Mouse (Mus musculus) retina, postnatal 1 day (tissue): ENCODE measurements around the gene Edem2.
"Not testable (repeated sequence)": the region's sequence is repeated elsewhere in the genome, so short reads cannot be mapped to it uniquely, and the experiment has no call there.

Experiments
- DNase-seq: peaks from one replicate; pipeline ENCODE4 v3.0.0-alpha.2; 2012

Edem2 gene

DNA sequence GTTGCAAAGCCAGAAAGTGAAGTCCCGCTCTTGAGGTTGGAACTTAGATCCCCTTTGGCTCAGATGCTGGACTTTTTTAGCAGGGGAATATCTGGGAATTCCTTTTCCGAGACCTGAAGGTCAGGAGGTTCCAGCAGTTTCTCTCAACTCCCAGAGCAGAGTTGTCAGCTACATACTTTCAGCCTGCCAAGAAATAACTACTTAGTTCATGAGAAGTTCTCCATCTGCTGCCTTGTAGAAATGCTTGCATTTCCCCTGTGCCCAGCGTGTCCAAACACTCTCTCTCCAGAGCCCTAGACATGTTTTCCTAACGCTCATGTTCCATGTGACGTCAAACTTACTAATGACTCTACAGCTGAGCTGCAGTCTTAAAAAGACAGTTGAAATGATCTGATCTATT lies 5.8 kb upstream of the Edem2 start:
- DNase-seq, result no peak

DNA sequence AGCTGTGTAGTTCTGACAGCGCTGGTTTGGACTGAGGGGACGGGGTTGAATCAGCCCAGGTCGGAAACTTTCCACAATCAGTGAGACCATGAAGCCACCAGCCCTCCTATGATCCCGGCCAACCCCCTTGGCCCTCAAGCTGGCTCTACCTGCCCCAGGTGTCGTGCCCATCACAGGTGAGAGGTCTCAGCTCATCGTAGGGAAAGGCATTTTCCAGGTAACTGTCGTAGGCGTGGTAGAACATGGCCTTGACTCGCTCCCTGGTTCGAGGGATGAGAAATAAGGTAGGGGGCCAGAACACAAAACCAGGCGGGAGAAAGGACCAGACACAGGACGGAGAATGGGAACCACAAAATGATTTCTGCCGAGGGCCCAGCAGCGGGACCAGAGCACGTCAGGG lies 533 bp downstream of the Edem2 start:
- no peak for DNase-seq

DNA sequence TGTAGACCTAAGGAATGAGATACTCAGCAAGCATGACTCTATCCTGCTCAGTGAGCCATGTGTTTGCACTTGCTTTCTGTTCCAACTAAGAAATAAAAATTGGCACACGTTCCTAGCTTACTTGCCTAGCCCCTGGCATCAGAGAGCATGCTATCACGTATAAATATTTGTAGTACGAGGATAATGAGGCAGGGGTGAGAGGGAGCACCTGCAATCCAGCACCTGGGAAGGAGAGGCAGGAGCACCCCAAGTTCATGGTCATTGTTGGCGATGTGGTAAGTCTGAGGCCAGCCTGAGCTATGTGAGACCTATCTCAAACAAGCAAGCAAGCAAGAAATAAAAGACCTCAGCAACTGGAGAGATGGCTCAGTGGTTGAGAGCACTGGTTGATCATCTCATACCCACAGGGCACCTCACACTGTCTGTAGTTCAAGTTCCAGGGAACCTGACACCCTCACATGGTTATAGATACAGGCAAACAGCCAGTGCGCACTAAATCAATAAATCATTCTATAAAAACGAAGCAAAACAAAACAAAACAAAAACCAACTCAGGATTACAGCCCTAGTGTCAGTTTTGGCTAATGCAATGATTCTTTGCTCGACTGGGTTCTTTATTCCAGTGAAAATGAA lies 1.4 kb downstream of the Edem2 start:
- no peak for DNase-seq

DNA sequence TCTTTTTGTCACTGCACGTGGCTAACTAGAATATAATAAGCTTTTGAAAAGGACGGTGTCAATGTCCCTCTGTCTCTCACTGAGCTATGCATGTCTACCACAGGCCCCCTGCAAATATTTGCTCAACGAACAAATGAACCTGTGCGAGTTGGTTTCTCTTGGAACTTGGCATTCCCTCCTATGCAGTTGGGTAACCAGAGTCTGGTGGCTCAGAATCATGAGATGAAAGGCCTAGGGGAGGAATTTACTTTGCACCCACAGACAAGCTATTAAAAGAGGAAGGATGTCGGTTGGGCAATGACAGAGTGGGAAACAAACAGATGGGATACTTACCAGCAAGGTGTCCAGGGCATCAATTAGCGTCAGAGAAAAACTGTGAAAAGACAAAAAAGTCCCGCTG lies 3.0 kb downstream of the Edem2 start:
- DNase-seq, result no peak

DNA sequence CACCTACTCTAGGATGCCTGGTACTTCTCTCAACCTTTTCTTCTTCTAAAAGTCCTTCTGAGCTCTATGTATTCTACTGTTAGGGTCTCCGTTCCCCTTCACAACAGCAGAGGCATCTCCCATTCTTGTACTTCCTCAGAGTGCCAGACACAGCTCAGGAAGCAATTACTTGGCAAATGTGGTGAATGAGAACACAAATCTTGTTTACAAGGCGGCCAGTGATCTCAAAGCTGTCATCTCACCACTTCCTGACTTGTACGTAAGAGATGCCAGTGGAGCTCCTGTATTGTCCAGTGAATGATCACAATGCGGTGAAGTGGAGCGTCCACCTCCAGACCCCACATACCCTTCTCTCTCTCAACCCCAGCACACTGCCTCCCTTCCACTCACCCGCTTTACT lies 4.7 kb downstream of the Edem2 start:
- DNase-seq, result no peak

DNA sequence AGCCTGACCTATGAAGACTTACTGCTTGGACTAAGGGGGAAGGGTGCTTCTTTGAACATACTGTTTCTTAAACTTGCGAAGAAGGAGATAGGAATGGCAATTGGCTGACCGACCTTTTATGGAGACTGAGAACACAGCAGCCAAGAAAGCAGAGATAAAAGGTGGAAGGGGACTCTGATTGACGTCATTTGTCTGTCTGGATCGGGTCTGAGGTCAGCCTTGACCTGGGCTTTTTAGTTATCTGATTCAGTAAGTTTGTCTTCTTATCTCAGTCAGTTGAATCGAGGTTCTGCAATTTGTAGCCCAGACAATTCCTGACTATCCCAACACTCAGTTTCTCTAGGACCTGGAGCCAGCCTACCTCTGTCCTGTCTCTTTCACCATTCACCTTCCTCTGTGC lies 5.2 kb downstream of the Edem2 start:
- no peak for DNase-seq

DNA sequence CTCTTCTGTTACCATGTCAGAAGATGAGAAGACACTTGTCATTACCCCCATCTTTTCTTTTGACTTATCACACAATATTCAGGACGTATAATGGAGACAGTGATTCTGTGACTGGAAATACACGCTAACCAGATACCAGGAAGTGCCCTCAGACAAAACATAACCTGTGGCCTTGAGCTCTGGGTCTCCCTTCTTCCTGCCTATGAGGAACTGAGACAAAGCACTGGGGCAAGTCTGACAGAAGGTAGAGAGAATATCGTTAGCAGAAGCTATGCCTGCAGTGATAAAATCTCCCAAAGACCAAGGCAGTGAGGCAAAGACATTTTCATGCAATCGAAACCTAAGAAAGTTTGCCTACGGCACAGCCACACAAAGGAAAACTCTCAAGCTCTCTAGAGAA lies 8.7 kb downstream of the Edem2 start:
- DNase-seq, result no peak

DNA sequence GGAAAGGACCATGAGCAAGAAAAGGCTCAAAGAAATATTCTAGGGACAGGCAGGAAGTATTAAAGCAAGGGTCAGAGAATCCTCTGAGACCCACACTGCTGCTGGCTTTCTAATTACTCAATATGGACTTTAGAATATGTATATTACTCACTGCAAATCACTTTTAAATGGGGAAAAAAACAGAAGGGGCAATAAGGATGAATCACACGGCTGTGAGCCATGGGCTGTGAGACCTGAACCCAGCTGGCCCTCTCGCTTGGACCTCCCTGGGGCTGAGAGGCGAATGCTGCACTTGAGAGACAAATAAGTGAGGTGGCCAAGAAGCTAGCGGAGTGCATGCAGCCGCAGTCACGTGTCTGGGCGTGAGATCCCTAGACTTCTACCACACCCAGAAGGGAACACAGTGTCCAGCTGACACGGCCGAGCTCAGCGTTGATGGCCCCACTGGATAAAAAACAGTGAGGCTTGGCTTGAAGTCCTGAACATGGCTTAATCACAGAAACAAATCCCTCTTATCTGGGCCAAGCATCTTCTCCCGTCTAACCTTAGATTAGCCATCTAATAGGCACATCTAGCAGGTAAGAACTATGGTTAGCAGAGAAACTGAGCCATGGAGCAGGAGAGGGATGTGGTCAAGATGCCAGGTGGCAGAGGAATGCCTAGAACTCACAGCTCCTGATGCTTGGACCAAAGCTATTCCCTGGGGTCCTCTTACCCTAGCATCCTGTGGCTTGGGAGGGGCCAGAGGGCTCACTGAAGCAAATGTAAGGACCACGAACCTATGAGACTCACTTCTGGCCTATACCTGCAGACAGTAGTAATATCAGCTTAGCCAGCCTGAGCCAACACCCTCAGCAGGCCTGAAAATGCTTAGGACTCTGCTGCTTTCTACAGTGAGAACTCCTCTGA lies 11.9 kb downstream of the Edem2 start:
- no peak for DNase-seq

DNA sequence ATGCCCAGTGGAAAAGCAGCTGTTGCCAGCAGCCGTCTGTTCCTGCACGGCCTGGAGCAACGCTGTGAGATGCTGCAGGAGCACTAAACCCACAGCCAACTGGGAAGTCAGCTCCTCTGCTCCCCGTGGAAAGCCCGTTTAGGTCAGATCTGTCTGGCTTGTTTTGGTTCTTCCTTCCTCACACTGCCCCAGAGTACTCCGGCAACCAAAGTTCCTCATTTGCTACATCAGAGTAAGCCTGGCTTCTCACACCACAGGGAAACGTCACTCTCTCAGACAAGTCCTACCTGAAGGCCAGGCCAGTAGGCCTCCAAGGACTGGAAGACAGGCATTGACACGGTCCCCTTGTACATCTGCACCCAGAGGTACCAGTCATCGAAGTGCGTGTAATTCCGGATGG lies 18.7 kb downstream of the Edem2 start:
- DNase-seq, result no peak

DNA sequence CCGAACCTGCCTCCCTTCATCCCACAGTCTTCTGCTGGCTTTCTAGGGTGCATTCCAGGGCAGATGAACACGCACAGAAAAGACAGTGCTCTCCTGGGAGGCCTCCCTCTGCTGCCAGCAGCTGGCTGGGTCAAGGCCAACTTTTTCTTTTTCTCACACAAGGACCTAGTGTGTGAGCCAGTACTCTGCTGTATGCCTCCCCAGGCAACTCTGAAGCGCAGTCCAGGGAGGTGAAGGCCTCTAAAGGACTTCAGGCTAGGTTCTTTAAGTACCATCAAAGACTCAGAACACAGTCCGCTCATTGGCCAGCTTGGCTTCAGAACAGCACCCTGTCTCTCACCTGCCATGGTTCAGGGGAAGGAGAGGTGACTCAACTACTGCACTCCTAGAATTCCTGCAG lies 22.0 kb downstream of the Edem2 start:
- DNase-seq, result no peak

DNA sequence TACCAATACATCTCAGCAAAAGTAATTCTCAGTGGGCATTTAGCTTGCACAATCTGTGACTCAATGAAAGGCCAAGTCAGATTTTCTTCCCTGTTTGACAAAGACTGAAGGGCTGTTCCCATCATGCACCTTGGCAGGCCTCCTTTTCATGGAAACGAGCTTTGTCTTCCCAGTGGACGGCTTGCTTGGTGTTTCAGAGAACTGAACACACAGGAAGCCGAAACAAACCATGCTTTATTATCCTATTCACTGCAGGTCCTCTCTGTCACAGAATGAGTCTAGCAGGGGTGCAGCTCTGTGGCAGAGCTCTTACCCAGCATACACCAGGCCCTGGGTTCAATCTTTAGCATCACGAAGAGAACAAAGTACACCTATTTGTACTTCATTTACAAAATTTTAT lies 25.6 kb downstream of the Edem2 start:
- peak; percentile 23 for DNase-seq

DNA sequence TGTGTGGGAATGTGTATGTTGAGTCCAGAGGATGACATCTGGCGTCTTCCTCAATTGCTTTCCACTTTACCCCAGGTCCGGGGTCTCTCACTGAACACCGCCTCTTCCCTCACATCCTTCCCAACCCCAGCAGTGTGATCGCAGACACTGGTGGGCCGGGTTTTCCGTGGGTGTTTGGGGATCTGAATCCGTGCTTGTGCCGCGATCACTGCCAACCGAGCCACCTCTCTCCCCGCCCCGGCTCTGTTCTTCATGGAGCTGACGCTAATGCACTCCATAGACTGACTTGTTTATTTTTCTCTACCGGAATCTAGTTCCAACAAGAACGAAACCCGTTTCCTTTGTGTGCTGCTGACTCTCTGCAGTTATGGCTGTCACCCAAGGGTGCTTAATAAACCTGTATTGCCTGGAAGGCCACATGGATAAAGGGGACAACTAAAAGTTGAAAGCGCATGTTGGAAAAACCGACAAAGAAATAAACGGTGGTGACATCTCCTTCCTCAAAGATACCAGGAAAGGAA lies 27.8 kb downstream of the Edem2 start:
- no peak for DNase-seq

DNA sequence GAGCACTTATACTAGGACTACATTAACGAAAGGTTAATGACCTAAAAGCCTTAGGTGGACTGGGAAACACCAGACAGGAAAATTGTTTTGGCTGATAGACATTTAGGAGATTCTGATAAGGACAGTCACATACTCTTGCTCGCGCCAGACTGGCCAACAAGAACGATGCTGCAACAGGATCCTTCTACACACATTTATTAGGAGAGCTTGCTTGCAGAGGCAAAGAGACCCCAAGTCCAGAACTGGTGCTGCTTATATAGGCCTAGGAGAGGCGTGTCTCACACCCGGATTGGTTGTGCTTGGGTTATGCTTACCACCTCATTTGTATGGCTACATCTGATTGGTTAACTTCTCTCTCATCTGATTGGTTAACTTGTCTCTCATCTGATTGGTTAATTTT lies 30.8 kb downstream of the Edem2 start:
- DNase-seq, result not testable (repeated sequence)

DNA sequence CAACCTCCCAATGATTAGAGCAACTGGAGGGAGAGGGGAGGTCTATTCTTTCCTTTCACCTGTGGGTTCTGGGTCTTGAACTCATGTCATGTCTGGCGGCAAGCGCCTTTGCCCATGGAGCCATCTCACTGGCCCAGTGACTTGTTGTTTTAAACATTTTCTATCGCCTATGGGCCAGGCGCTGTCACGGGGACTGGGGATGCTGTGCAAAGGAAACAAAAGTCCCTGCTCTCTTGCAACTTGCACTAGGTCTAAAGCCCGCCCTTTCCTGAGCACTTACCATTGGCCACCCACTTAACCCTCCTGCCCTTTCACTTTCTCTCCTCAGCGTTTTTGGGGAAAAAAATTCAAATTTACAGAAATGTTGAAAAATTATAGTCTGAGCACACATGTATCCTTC lies 32.4 kb downstream of the Edem2 start:
- no peak for DNase-seq

DNA sequence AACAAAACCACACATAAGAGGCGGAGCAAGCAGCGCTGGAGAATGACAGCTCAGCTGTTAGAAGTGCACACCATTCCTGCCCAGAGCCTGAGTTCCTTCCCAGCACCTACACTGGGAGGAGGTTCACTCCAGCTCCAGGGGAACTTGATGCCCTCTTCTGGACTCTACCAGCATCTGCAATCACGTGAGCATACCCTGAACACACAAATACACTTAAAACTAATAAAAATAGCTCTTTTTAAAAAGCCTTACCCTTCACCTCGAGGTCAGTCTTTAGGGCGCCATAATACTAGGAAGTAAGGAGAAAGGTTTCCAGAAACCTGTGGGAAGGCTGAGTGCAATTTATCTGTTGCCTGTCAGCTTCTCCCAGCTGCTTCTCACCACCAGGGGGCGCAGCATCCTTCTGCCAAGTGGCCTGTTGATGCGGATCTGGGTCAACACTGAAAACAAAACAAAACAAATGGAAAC lies 33.1 kb downstream of the Edem2 start:
- DNase-seq, result peak; percentile 89

DNA sequence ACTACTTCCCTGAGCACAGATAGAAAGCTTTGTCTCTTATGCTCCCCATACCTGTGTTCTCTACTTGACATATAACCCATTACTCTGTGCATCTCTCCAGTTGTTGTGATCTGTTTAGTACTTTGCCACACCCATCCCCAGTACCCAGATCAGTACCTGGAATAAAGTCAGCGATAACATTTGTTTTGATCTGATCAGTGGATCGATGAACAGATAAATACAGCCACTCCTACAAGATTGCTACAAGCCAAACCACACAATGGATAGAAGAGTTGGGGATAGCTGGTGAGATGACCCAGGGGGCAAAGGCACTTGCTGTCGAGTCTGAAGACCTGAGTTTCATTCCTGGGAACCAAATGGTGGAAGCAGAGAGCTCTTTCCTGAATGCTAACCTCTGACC lies 34.0 kb downstream of the Edem2 start:
- DNase-seq, result no peak

DNA sequence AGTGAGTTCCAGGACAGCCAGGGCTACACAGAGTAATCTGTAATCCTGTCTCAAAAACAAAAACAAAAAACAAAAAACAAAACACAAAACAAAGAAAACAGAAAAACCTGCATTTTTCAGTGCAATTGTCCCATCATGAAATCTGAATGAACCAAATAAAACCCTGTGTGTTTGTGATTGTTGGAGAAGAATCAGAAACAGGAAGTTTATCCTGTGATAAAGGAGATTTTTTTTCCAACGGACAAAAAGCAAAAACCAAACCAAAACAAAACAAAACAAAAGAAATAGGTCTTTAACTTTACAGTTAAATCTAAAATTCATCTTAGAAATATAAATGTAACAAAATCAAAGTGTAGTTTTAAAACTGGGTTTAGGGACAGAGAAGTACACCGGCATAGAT lies 34.7 kb downstream of the Edem2 start:
- DNase-seq, result no peak

DNA sequence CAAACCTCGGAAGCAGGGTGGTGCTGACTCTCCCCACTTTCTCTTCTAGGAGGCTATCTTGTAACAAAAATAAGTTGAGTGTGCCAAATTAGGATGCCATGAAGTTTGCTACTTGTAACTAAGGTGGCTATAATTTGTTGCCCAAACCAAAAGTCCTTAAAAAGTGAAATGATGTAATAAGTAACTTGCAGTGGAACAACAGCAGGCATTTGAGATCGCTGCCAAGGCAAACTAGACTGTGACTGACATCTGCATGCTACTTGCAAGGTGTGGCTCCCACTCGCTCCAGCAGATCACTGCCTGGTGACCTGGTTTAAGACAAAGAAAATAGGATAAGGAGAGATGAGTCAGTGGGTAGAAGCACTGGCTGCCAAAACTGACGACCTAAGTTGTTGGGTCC lies 36.1 kb downstream of the Edem2 start:
- no peak for DNase-seq

DNA sequence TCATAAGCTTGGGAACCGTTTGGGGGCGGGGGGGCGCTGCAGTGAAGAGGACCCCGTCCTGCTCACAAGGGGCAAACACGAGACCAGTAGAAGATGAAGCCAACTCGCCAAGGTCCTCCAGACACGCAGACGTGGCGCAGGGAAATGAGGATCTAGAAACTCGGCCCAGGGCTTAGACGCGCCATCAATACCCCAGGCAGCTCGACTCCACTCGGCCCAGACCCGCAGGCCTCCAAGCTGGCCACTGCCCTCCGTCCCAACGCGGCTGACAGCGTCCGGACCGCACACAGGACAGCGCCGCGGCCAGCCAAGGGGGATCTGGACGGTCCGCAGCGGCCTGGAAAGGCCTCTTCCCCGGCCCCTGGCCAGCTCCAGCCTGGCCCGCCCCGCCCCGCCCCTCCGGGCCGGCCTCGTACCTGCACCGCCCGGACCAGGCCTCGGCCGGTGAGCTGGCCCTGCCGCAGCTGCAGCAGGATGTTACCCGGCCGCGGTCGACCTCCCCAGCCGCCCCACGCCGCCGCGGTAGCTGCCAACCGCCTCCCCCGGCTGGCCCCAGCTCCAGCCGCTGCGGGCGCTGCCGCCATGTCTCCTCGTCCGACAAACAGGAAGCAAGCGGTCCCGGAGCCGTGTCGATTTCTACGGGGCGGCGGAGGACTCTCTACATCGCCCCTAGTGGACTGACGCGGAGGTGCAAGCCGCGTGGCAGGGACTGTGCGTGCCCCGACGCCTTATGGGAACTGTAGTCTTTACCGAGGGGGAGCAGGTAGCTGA lies 37.4 kb downstream of the Edem2 start, which contains the start of gene Trpc4ap:
Gene Trpc4ap (minus strand): TSS at position 662 of the 771 bp plus-strand sequence.
- DNase-seq, result peak; percentile 96

DNA sequence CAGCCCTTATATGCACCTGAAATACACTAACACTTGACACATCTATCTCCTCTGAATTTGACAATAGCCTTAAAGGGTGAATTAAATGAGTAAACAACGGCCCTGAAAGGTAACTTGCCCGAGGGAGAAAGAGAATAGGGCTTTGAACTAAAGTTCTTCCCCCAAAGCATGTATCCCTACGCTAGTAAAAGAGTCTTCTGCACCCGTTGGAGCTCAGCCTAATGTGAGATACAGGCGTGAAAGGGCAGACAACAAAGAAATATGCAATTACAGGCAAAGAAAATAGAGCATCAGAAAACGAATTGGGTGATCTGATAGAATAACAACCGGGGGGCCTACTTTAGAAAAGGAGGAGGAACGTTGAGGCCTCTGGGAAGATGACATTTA lies 37.9 kb downstream of the Edem2 start:
- DNase-seq, result no peak

DNA sequence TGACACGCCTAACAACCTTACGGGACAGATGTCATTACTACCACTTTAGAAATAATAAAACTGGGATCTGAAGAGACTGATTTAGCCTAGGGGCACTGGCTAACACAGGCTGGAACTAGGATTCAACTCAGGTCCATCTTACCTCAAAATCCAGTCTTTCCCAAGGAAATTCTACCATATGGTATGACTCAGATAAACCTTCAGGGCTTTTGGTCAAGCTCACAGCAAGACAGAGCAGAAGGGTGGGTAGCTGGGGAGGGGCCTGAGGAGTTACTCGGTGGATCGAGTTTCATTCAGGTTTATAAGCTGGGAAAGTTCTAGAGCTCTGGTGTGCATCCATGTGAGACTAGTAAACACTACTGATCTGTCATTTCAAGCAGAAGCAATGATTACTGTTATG lies 40.1 kb downstream of the Edem2 start:
- DNase-seq, result no peak

DNA sequence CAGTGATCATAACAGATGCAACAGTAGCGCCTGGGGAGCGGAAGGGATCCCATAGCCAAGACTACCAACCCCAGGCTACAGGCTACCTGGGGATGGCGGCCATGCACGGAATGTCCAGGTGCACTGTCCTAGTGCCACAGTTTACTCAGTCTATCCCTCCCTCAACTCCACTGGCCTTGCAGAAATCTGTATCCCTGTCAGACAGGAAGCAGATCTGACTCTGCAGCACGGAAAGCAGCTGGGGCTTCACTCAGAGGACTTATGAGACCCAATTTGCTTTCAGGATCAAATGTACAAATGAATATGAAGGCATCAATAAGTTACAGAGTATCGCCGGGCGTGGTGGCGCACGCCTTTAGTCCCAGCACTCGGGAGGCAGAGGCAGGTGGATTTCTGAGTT lies 41.5 kb downstream of the Edem2 start:
- no peak for DNase-seq

DNA sequence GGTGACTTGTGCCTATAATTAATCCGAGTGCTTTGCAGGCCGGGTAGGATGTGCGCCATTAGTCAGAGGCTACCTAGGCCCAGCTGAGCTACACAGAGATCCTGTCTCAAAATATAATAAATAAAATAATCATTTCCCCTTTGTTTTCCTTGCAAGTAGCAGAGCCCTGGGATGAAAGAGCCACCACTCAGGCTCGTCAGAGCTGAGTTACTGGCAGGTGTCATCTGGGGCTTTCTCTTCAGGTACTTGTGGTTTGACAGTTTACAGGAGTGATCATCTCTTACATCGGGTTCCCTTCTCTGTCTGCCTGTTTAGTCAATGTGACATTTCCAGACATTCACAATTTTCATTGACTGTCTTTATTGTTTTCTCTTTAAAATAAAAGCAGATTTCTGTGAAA lies 42.7 kb downstream of the Edem2 start:
- no peak for DNase-seq
